Mouse (Mus musculus) CH12.LX (cell line): ENCODE measurements around the gene Caln1. TPM values are rescaled to one million over a fixed set of nuclear protein-coding genes. Genes with fewer than 3 reads are reported as not detected.

Experiments
- DNase-seq: peaks from one replicate; pipeline ENCODE4 v3.0.0-alpha.2; 2013; ENCODE audit errors: extremely low read depth
- H3K27ac ChIP-seq: 2 replicates; pipeline ENCODE4 v1.5.1; 2012; ENCODE audit warnings: low read depth, mild to moderate bottlenecking, control low read depth, moderate library complexity; ENCODE audit not compliant: insufficient read depth
- H3K27me3 ChIP-seq: replicated peaks from 2 replicates; pipeline ENCODE3; 2012; ENCODE audit warnings: inconsistent platforms
- H3K36me3 ChIP-seq, 2 experiments: replicated peaks in 1 of 2; 2 replicates each; pipeline versions ENCODE3 to v1.6.1; 2012; ENCODE audit warnings: inconsistent platforms in 1 of 2, low read length in 1 of 2, mild to moderate bottlenecking in 1 of 2, mixed read lengths in 1 of 2, moderate library complexity in 1 of 2; ENCODE audit not compliant: control insufficient read depth in 1 of 2, insufficient read depth in 1 of 2
- H3K4me1 ChIP-seq, 2 experiments: 2 replicates each; pipeline ENCODE4 v1.6.1; 2012; ENCODE audit warnings: inconsistent platforms in 1 of 2, moderate library complexity in 1 of 2; ENCODE audit not compliant: insufficient read depth in 2 of 2, control insufficient read depth in 1 of 2
- H3K4me2 ChIP-seq: 2 replicates; pipeline ENCODE4 v1.6.1; 2012; ENCODE audit warnings: low read depth, mild to moderate bottlenecking, control low read depth; ENCODE audit not compliant: poor library complexity, insufficient read depth, severe bottlenecking
- H3K4me3 ChIP-seq, 3 experiments: fragments of 150-350 bp in 1 of 3; sonication (generic) in 1 of 3; replicated peaks in 1 of 3; 2 replicates each; pipeline versions ENCODE3 to v1.5.1; 2011 to 2012; ENCODE audit warnings: low read depth in 2 of 3, low read length in 2 of 3, mild to moderate bottlenecking in 2 of 3, moderate library complexity in 2 of 3, control low read depth in 1 of 3, improper control_type of control experiment in 1 of 3, inconsistent platforms in 1 of 3, mixed read lengths in 1 of 3; ENCODE audit not compliant: poor library complexity in 1 of 3
- H3K79me2 ChIP-seq: replicated peaks from 2 replicates; pipeline ENCODE4 v1.6.1; 2012; ENCODE audit warnings: mild to moderate bottlenecking, moderate library complexity; ENCODE audit not compliant: control insufficient read depth, poor library complexity, insufficient read depth, severe bottlenecking; ENCODE audit errors: extremely low read depth
- H3K9ac ChIP-seq: 2 replicates; pipeline ENCODE4 v1.6.1; 2012; ENCODE audit warnings: low read depth, mild to moderate bottlenecking, control low read depth, moderate library complexity; ENCODE audit not compliant: insufficient read depth
- H3K9me3 ChIP-seq: replicated peaks from 2 replicates; pipeline ENCODE3; 2012; ENCODE audit warnings: low read length, inconsistent platforms, mixed read lengths
- EP300 ChIP-seq: IDR thresholded peaks from 2 replicates; pipeline ENCODE4 v1.6.1; 2011; ENCODE audit warnings: low read length, improper control_type of control experiment
- GABPA ChIP-seq: IDR thresholded peaks from 2 replicates; pipeline ENCODE4 v1.6.1; 2012; ENCODE audit warnings: low read depth, low read length, improper control_type of control experiment, inconsistent platforms; ENCODE audit not compliant: insufficient replicate concordance
- HCFC1 ChIP-seq: IDR thresholded peaks from 2 replicates; pipeline ENCODE4 v1.6.1; 2012; ENCODE audit warnings: low read depth, mild to moderate bottlenecking, inconsistent platforms, low read length, improper control_type of control experiment
- IRF4 ChIP-seq: IDR thresholded peaks from 2 replicates; pipeline ENCODE4 v1.6.1; 2014; ENCODE audit warnings: low read depth, mild to moderate bottlenecking, inconsistent platforms, low read length, improper control_type of control experiment
- JUND ChIP-seq: conservative IDR thresholded peaks from 2 replicates; pipeline ENCODE4 v1.6.1; 2011; ENCODE audit warnings: low read depth, low read length, improper control_type of control experiment
- MAZ ChIP-seq: IDR thresholded peaks from 2 replicates; pipeline ENCODE4 v1.6.1; 2012; ENCODE audit warnings: low read depth, mild to moderate bottlenecking, inconsistent platforms, low read length, improper control_type of control experiment, moderate library complexity
- MXI1 ChIP-seq: IDR thresholded peaks from 2 replicates; pipeline ENCODE4 v1.6.1; 2011; ENCODE audit warnings: mild to moderate bottlenecking, low read depth, low read length, improper control_type of control experiment
- NRF1 ChIP-seq: IDR thresholded peaks from 2 replicates; pipeline ENCODE4 v1.6.1; 2014; ENCODE audit warnings: low read depth, mild to moderate bottlenecking, inconsistent platforms, low read length, improper control_type of control experiment, moderate library complexity
- PAX5 ChIP-seq: IDR thresholded peaks from 2 replicates; pipeline ENCODE4 v1.6.1; 2012; ENCODE audit warnings: low read length, inconsistent platforms, mixed read lengths
- POLR2A ChIP-seq: IDR thresholded peaks from 2 replicates; pipeline ENCODE4 v1.6.1; 2011; ENCODE audit warnings: low read depth, mild to moderate bottlenecking, improper control_type of control experiment, low read length
- RCOR1 ChIP-seq: conservative IDR thresholded peaks from 2 replicates; pipeline ENCODE4 v1.6.1; 2012; ENCODE audit warnings: low read depth, mild to moderate bottlenecking, inconsistent platforms, low read length, improper control_type of control experiment
- SMC3 ChIP-seq: IDR thresholded peaks from 2 replicates; pipeline ENCODE4 v1.6.1; 2011; ENCODE audit warnings: low read depth, low read length, improper control_type of control experiment
- TCF12 ChIP-seq: IDR thresholded peaks from 2 replicates; pipeline ENCODE4 v1.6.1; 2014; ENCODE audit warnings: low read depth, mild to moderate bottlenecking, inconsistent platforms, low read length, improper control_type of control experiment
- UBTF ChIP-seq: IDR thresholded peaks from 2 replicates; pipeline ENCODE4 v1.6.1; 2012; ENCODE audit warnings: low read depth, mild to moderate bottlenecking, inconsistent platforms, low read length, improper control_type of control experiment, moderate library complexity
- ZC3H11A ChIP-seq: IDR thresholded peaks from 2 replicates; pipeline ENCODE4 v1.6.1; 2012; ENCODE audit warnings: low read depth, mild to moderate bottlenecking, inconsistent platforms, low read length, improper control_type of control experiment
- dilution Hi-C: fragments of 300-500 bp; cut with MboI; formaldehyde crosslinking; loops from 2 replicates; pipeline ENCODE4 v1.14.3; 2020; ENCODE audit warnings: low sequenced_read_pairs; ENCODE audit not compliant: extremely low pct_unique_long_range_greater_than_20kb, extremely low pct_ligation_motif_present
- in situ Hi-C: fragments of 300-500 bp; cut with MboI; formaldehyde crosslinking; loops from 3 replicates; pipeline ENCODE4 v1.14.3; 2019; ENCODE audit warnings: low sequenced_read_pairs, low pct_ligation_motif_present, low pct_unique_long_range_greater_than_20kb, mixed read lengths
- polyA plus RNA-seq: library from polyadenylated mRNA; unstranded; fragments of >175 nt; gene quantifications from 2 replicates; pipeline ENCODE4 v1.2.1, GENCODE M21; 2012; ENCODE audit warnings: low read depth; ENCODE audit not compliant: insufficient read length
- total RNA-seq, 2 experiments: library from RNA; depleted of rRNA; stranded (reverse); fragments of 300-350 nt in 1 of 2; fragments of >200 nt in 1 of 2; gene quantifications; 2 replicates each; pipeline ENCODE4 v1.2.3; 2012 to 2014

Gene Caln1
- total and polyA plus RNA-seq, 3 experiments = under 0.01 TPM; not detected in 2

- H3K4me1 ChIP-seq = no peaks in the 10 kb centered on the region
- peaks cover 1% of the 10 kb centered on the region for H3K27me3 ChIP-seq
- no peak overlapping the region for H3K4me3 ChIP-seq
- no peaks in the 10 kb centered on the region for H3K36me3 ChIP-seq
- H3K9me3 ChIP-seq = peaks cover 12% of the 10 kb centered on the region
- no peak overlapping the region for H3K27ac ChIP-seq
- H3K4me2 ChIP-seq = no peak overlapping the region
- TF ChIP-seq HCFC1 = no peak
- TF ChIP-seq UBTF = no peak
- TF ChIP-seq SMC3 = no peak
- TF ChIP-seq IRF4 = no peak
- TF ChIP-seq PAX5 = no peak
- TF ChIP-seq NRF1 = no peak
- no peak for TF ChIP-seq TCF12
- no peaks in the 10 kb centered on the region for H3K79me2 ChIP-seq
- H3K9ac ChIP-seq = no peak overlapping the region
- no peak for DNase-seq
- dilution Hi-C loops (no loop called here), in situ Hi-C loops (no loop called here)
These were observed 24.5 kb downstream of the Caln1 start for GRCm38 (mm10) chr5:130393618-130394355.

GRCm38 (mm10) chr5:130394386-130394785 lies 25.1 kb downstream of the Caln1 start:
- in situ Hi-C loops (no loop called here), dilution Hi-C loops (no loop called here)
- Histone ChIP-seq H3K9ac (no peak overlapping the region), H3K4me1 (no peaks in the 10 kb centered on the region), H3K27me3 (peaks cover 1% of the 10 kb centered on the region), H3K36me3 (no peaks in the 10 kb centered on the region), H3K27ac (no peak overlapping the region), H3K4me2 (no peak overlapping the region), H3K79me2 (no peaks in the 10 kb centered on the region), H3K9me3 (peaks cover 18% of the 10 kb centered on the region), H3K4me3 (no peak overlapping the region)
- no peak for TF ChIP-seq UBTF
- TF ChIP-seq EP300 = no peak
- no peak for TF ChIP-seq POLR2A
- TF ChIP-seq MXI1 = no peak
- no peak for TF ChIP-seq GABPA
- no peak for TF ChIP-seq ZC3H11A
- no peak for TF ChIP-seq SMC3
- no peak for TF ChIP-seq MAZ
- TF ChIP-seq RCOR1 = no peak
- no peak for TF ChIP-seq PAX5
- no peak for TF ChIP-seq JUND
- no peak for DNase-seq
